Mouse (Mus musculus) embryonic fibroblast, embryonic 13.5 days (primary cell): ENCODE measurements around the gene Pigw.

ENCODE experiments used
- CTCF ChIP-seq: IDR thresholded peaks from 2 replicates; pipeline ENCODE4 v1.5.1; 2011; ENCODE audit warnings: mild to moderate bottlenecking, control low read depth, low read length, moderate library complexity, borderline replicate concordance; ENCODE audit not compliant: insufficient read depth
- POLR2A ChIP-seq: IDR thresholded peaks from 2 replicates; pipeline ENCODE4 v1.6.1; 2011; ENCODE audit warnings: low read depth, mild to moderate bottlenecking, control low read depth, low read length, moderate library complexity

GRCm38 (mm10) chr11:84916703-84917300, 36.7 kb upstream of the Pigw start:
- TF ChIP-seq CTCF (no peak), POLR2A (0 out of 2 replicates have a peak, but pooled peaks have one; percentile 27)
